Mouse (Mus musculus) C2C12 (cell line): ENCODE results near the gene Upk2. TPM values are rescaled to one million over a fixed set of nuclear protein-coding genes. Genes with fewer than 3 reads are reported as not detected.

ENCODE experiments used
- H3K27me3 ChIP-seq: one replicate; pipeline ENCODE4 v1.6.1; 2011; ENCODE audit not compliant: control insufficient read depth, insufficient read depth, insufficient read length
- H3K36me3 ChIP-seq: one replicate; pipeline ENCODE4 v1.6.1; 2011; ENCODE audit not compliant: control insufficient read depth, insufficient read depth
- H3K4me3 ChIP-seq: one replicate; pipeline ENCODE4 v1.5.1; 2011; ENCODE audit warnings: mild to moderate bottlenecking, control low read depth; ENCODE audit not compliant: poor library complexity, insufficient read depth, severe bottlenecking
- H3K79me2 ChIP-seq: one replicate; pipeline ENCODE4 v1.6.1; 2011; ENCODE audit not compliant: control insufficient read depth, insufficient read depth
- H3K79me3 ChIP-seq: one replicate; pipeline ENCODE4 v1.6.1; 2011; ENCODE audit warnings: low read depth, control low read depth
- H3ac ChIP-seq: one replicate; pipeline ENCODE3; 2011; ENCODE audit warnings: low read depth; ENCODE audit not compliant: control insufficient read depth, insufficient read length
- CEBPB ChIP-seq: IDR thresholded peaks from one replicate; pipeline ENCODE4 v1.6.1; 2011; ENCODE audit warnings: low read depth, mild to moderate bottlenecking, control low read depth, moderate library complexity
- CTCF ChIP-seq: IDR thresholded peaks from one replicate; pipeline ENCODE4 v1.5.1; 2011; ENCODE audit not compliant: control insufficient read depth, insufficient read depth, insufficient read length
- FOSL1 ChIP-seq: IDR thresholded peaks from one replicate; pipeline ENCODE4 v1.8.0; 2011; ENCODE audit warnings: mild to moderate bottlenecking, low read length; ENCODE audit not compliant: poor library complexity, insufficient read depth, severe bottlenecking
- MAX ChIP-seq: IDR thresholded peaks from one replicate; pipeline ENCODE4 v1.6.1; 2011; ENCODE audit warnings: mild to moderate bottlenecking, control low read depth
- MYOD1 ChIP-seq: IDR thresholded peaks from one replicate; pipeline ENCODE4 v1.6.1; 2011; ENCODE audit warnings: low read depth; ENCODE audit not compliant: control insufficient read depth, insufficient read length
- MYOG ChIP-seq: IDR thresholded peaks from one replicate; pipeline ENCODE4 v1.6.1; 2011; ENCODE audit not compliant: control insufficient read depth, insufficient read length; ENCODE audit errors: extremely low read depth
- USF1 ChIP-seq: IDR thresholded peaks from one replicate; pipeline ENCODE4 v1.6.1; 2011; ENCODE audit warnings: low read depth, mild to moderate bottlenecking, control low read depth, moderate library complexity
- polyA plus RNA-seq: library from polyadenylated mRNA; unstranded; fragments of >200 nt; fragmentation: generic; extraction: Trizol; gene quantifications from one replicate; pipeline ENCODE4 v1.2.1, GENCODE M21; 2012; ENCODE audit warnings: missing spikeins

Gene Upk2
- polyA plus RNA-seq, 1 experiment, result 0.04 TPM

GRCm38 (mm10) chr9:44483510-44484044 lies 28.8 kb upstream of the Upk2 start:
- peaks cover 50% of the 10 kb centered on the region for H3K79me3 ChIP-seq
- H3K36me3 ChIP-seq, result peaks cover 3% of the 10 kb centered on the region
- H3ac ChIP-seq, result peak overlapping the region; percentile 85
- no peaks in the 10 kb centered on the region for H3K27me3 ChIP-seq
- H3K4me3 ChIP-seq, result peak overlapping the region; percentile 86
- TF ChIP-seq CEBPB (no peak), MYOG (no peak)
- peaks cover 60% of the 10 kb centered on the region for H3K79me2 ChIP-seq

- H3K36me3 ChIP-seq, result peaks cover 3% of the 10 kb centered on the region
- H3ac ChIP-seq, result peak overlapping the region; percentile 85
- TF ChIP-seq USF1, result no peak
- TF ChIP-seq CTCF, result no peak
- no peak for TF ChIP-seq MYOD1
- no peak for TF ChIP-seq MYOG
- TF ChIP-seq CEBPB, result no peak
- TF ChIP-seq FOSL1, result no peak
- no peak for TF ChIP-seq MAX
- peaks cover 55% of the 10 kb centered on the region for H3K79me2 ChIP-seq
- no peaks in the 10 kb centered on the region for H3K27me3 ChIP-seq
- peak overlapping the region; percentile 86 for H3K4me3 ChIP-seq
- H3K79me3 ChIP-seq, result peaks cover 47% of the 10 kb centered on the region
These were observed 28.3 kb upstream of the Upk2 start for GRCm38 (mm10) chr9:44483041-44483509.

- peaks cover 42% of the 10 kb centered on the region for H3K79me3 ChIP-seq
- H3K4me3 ChIP-seq, result peak within 1 kb of the TSS; percentile 86
- H3K27me3 ChIP-seq, result no peaks in the 10 kb centered on the region
- H3K79me2 ChIP-seq, result peaks cover 50% of the 10 kb centered on the region
- TF ChIP-seq MYOD1 (no peak), CTCF (peak; percentile 64)
- H3ac ChIP-seq, result peak within 1 kb of the TSS; percentile 85
- peaks cover 3% of the 10 kb centered on the region for H3K36me3 ChIP-seq
These were observed 27.8 kb upstream of the Upk2 start, which contains the start of gene Bcl9l for GRCm38 (mm10) chr9:44482552-44482951. Bcl9l (plus strand) TSS chr9:44482825.

GRCm38 (mm10) chr9:44482112-44482511 lies 27.3 kb upstream of the Upk2 start:
- Histone ChIP-seq H3K79me3 (peaks cover 38% of the 10 kb centered on the region), H3K36me3 (peaks cover 3% of the 10 kb centered on the region), H3K79me2 (peaks cover 46% of the 10 kb centered on the region), H3ac (peak overlapping the region; percentile 19), H3K4me3 (peak overlapping the region; percentile 86), H3K27me3 (no peaks in the 10 kb centered on the region)
- TF ChIP-seq USF1 (no peak), MYOD1 (no peak), MYOG (no peak), FOSL1 (no peak), CEBPB (no peak), MAX (no peak)

- Histone ChIP-seq H3K79me3 (peaks cover 17% of the 10 kb centered on the region), H3K4me3 (peak overlapping the region; percentile 44), H3K36me3 (no peaks in the 10 kb centered on the region), H3K79me2 (peaks cover 23% of the 10 kb centered on the region), H3K27me3 (no peaks in the 10 kb centered on the region), H3ac (peak overlapping the region; percentile 81)
- TF ChIP-seq MYOG (no peak), MAX (peak; percentile 47), CTCF (peak; percentile 92), FOSL1 (peak; percentile 4)
These were observed 25.1 kb upstream of the Upk2 start for GRCm38 (mm10) chr9:44479628-44480428.

- no peaks in the 10 kb centered on the region for H3K27me3 ChIP-seq
- peak overlapping the region; percentile 44 for H3K4me3 ChIP-seq
- peaks cover 9% of the 10 kb centered on the region for H3K79me3 ChIP-seq
- H3K36me3 ChIP-seq, result no peaks in the 10 kb centered on the region
- H3ac ChIP-seq, result peak overlapping the region; percentile 81
- peaks cover 15% of the 10 kb centered on the region for H3K79me2 ChIP-seq
- TF ChIP-seq CEBPB (no peak), MYOD1 (no peak), MYOG (no peak), USF1 (no peak), FOSL1 (no peak), CTCF (no peak), MAX (no peak)
These were observed 24.3 kb upstream of the Upk2 start for GRCm38 (mm10) chr9:44478959-44479605.
